Mouse (Mus musculus) lung, adult 2 months (tissue): ENCODE measurements around the gene Irak3.

ENCODE experiments used
- CTCF ChIP-seq: fragments of 200-500 bp; IDR thresholded peaks from 2 replicates; pipeline ENCODE4 v1.5.1; 2011; ENCODE audit warnings: mild to moderate bottlenecking, low read length, control low read depth; ENCODE audit not compliant: insufficient read depth
- POLR2A ChIP-seq: fragments of 200-500 bp; IDR thresholded peaks from 2 replicates; pipeline ENCODE4 v1.6.1; 2011; ENCODE audit warnings: low read depth, mild to moderate bottlenecking, control low read depth, low read length, borderline replicate concordance; ENCODE audit errors: extremely low read depth

GRCm38 (mm10) chr10:120188513-120188912, 13.4 kb downstream of the Irak3 start:
- no peak for TF ChIP-seq POLR2A
- no peak for TF ChIP-seq CTCF
